11 mouse cellular contexts compared by ENCODE assay signal in the genomic region with DNA sequence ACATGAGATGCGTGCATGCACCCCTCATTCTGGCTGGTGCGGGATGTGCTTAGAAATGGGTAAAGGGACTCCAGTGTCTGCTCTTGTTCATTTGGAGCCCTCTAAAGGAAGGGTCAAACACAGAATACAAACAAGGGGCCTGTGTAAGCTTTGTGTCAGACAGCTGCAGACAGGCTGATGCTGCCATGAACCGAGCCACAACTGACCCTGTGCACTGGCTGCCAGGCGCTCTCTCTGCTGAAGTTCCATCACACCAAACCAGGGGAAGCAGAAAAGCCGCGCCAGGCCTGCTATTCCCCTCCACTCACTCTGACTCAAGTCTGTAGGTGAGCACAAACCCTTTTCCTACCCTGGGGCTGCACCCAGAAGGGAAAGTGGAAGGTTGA. TPM values are rescaled to one million over a fixed set of nuclear protein-coding genes. Genes with fewer than 3 reads are reported as not detected.
DNase-seq lines count a peak whose midpoint lies in the region; ATAC-seq and TF ChIP-seq lines count a peak whose summit lies in the region.
"Had no signal": no experiment of that assay in that cellular context is flagged by ENCODE, and none has a peak within 500 bp of the region (broad histone marks: within the 10 kb centered on the region; RNA-seq: fewer than 3 reads in every experiment).

No protein-coding gene starts in this region.

- H3K4me1 ChIP-seq in heart, embryonic 11.5 days (ENCODE audit: control insufficient read depth, insufficient read depth, low read length): peaks cover 43% of the 10 kb centered on the region
- H3K4me1 ChIP-seq in E14TG2a.4 (replicated peaks; ENCODE audit: low read depth, low read length): peaks cover 58% of the 10 kb centered on the region
- peaks cover 14% of the 10 kb centered on the region; the same call in 1 of the 2 replicates for H3K4me1 ChIP-seq in forebrain, embryonic 14.5 days (ENCODE audit: control insufficient read depth, insufficient read depth, low read length)
- H3K4me1 ChIP-seq in midbrain, embryonic 10.5 days: peaks cover 62% of the 10 kb centered on the region

- H3K27me3 ChIP-seq in heart, embryonic 11.5 days (ENCODE audit: control insufficient read depth, insufficient read depth, low read length): no peaks in the 10 kb centered on the region
- no peaks in the 10 kb centered on the region for H3K27me3 ChIP-seq in E14TG2a.4 (ENCODE audit: insufficient read depth, low read length)
- H3K27me3 ChIP-seq in forebrain, embryonic 14.5 days (replicated peaks; ENCODE audit: control insufficient read depth, insufficient read depth, low read length): no peaks in the 10 kb centered on the region
- no peaks in the 10 kb centered on the region for H3K27me3 ChIP-seq in midbrain, embryonic 10.5 days (ENCODE audit: low read depth, poor library complexity, severe bottlenecking)

- 69% methylated on average over 6 of the region's 6 CpGs for WGBS in heart, embryonic 11.5 days (ENCODE audit: insufficient replicate concordance)
- 43% methylated on average over 6 of the region's 6 CpGs for WGBS in forebrain, embryonic 14.5 days
- WGBS in midbrain, embryonic 10.5 days: 41% methylated on average over 6 of the region's 6 CpGs

- H3K9me3 ChIP-seq in heart, embryonic 11.5 days (replicated peaks; ENCODE audit: control insufficient read depth, low read length): no peaks in the 10 kb centered on the region
- H3K9me3 ChIP-seq in E14TG2a.4 (ENCODE audit: low read length): no peaks in the 10 kb centered on the region
- no peaks in the 10 kb centered on the region for H3K9me3 ChIP-seq in forebrain, embryonic 14.5 days (replicated peaks; ENCODE audit: control insufficient read depth, low read length)
- H3K9me3 ChIP-seq in midbrain, embryonic 10.5 days (replicated peaks): no peaks in the 10 kb centered on the region

- no peaks in the 10 kb centered on the region for H3K36me3 ChIP-seq in heart, embryonic 11.5 days (ENCODE audit: control insufficient read depth, insufficient read depth, low read length)
- peaks cover 3% of the 10 kb centered on the region; the same call in 1 of the 2 replicates for H3K36me3 ChIP-seq in E14TG2a.4 (ENCODE audit: insufficient read depth, low read length)
- H3K36me3 ChIP-seq in forebrain, embryonic 14.5 days (ENCODE audit: control insufficient read depth, insufficient read depth, low read length): no peaks in the 10 kb centered on the region
- H3K36me3 ChIP-seq in midbrain, embryonic 10.5 days: peaks cover 2% of the 10 kb centered on the region; the same call in 1 of the 2 replicates

- H3K9ac ChIP-seq in heart, embryonic 11.5 days (ENCODE audit: low read depth, low read length): no peak overlapping the region
- no peak overlapping the region for H3K9ac ChIP-seq in forebrain, embryonic 14.5 days (ENCODE audit: low read length)

- ATAC-seq in heart, embryonic 11.5 days (replicated peaks; ENCODE audit: insufficient number of reproducible peaks, low FRiP score, low TSS enrichment): no peak
- no peak for ATAC-seq in forebrain, embryonic 14.5 days

- no peak for TF ChIP-seq CTCF in E14TG2a.4 (conservative IDR thresholded peaks at IDR 0.05; ENCODE audit: low read length)

- 0 out of 2 replicates have a peak overlapping the region, but pooled peaks have one; percentile 6 for H3K4me2 ChIP-seq in heart, embryonic 11.5 days
- no peak overlapping the region for H3K4me2 ChIP-seq in forebrain, embryonic 14.5 days (ENCODE audit: low read length)

- DNase-seq in heart, adult 11 months: no peak
- no peak for DNase-seq in forebrain, embryonic 14.5 days (ENCODE audit: low spot score)
- peak; percentile 37 for DNase-seq in midbrain, embryonic 10.5 days (ENCODE audit: low spot score)
- no peak for DNase-seq in urinary bladder, postnatal 4 days (ENCODE audit: low spot score in 2 of 2)
- DNase-seq in cerebellum, postnatal 25 days: no peak
- no peak for DNase-seq in thymus, postnatal 25 days
- DNase-seq: B cell, adult 2 months; gastrocnemius, postnatal 25 days; kidney, adult 11 months had no signal

- H3K4me3 ChIP-seq in heart, embryonic 11.5 days (ENCODE audit: low read depth, low read length): no peak overlapping the region
- peak overlapping the region; percentile 41 for H3K4me3 ChIP-seq in E14TG2a.4 (replicated peaks; ENCODE audit: low read length)
- no peak overlapping the region for H3K4me3 ChIP-seq in forebrain, embryonic 14.5 days (ENCODE audit: low read depth, low read length)
- H3K4me3 ChIP-seq in midbrain, embryonic 10.5 days: peak overlapping the region; percentile 30; the same call in 1 of the 2 replicates

- peak overlapping the region; percentile 59 for H3K27ac ChIP-seq in heart, embryonic 11.5 days (ENCODE audit: low read depth, low read length)
- H3K27ac ChIP-seq in forebrain, embryonic 14.5 days (ENCODE audit: low read depth, low read length): peak overlapping the region; percentile 58; the same call in 1 of the 2 replicates
- H3K27ac ChIP-seq in midbrain, embryonic 10.5 days (replicated peaks): peak overlapping the region; percentile 89

RNA-seq across cellular contexts. Expression of a gene that starts 29.3 kb away (rescaled TPM):
- 19.8 and 22.0 TPM in 2 replicates for polyA plus RNA-seq in heart, embryonic 11.5 days (2014; fragmentation: Nextera tagmentation; extraction: Ambion mirVana)
- 10.2 and 11.3 TPM in 2 replicates for polyA plus RNA-seq in forebrain, embryonic 14.5 days (2014; fragmentation: Nextera tagmentation; extraction: Ambion mirVana)
- 11.4 and 14.1 TPM in 2 replicates for polyA plus RNA-seq in midbrain, embryonic 10.5 days (2016; fragmentation: Nextera tagmentation; extraction: Ambion mirVana)

RNA-seq across cellular contexts. Expression of a gene that starts 58.3 kb away (rescaled TPM):
- polyA plus RNA-seq in heart, embryonic 11.5 days (2014; fragmentation: Nextera tagmentation; extraction: Ambion mirVana): 28.4 and 31.1 TPM in 2 replicates
- 11.8 and 12.1 TPM in 2 replicates for polyA plus RNA-seq in forebrain, embryonic 14.5 days (2014; fragmentation: Nextera tagmentation; extraction: Ambion mirVana)
- polyA plus RNA-seq in midbrain, embryonic 10.5 days (2016; fragmentation: Nextera tagmentation; extraction: Ambion mirVana): 38.1 and 46.6 TPM in 2 replicates

Comparison
In these comparisons a context has a peak if more than half of its experiments do, and no peak if none do; other contexts are left out.
1. H3K4me3 ChIP-seq: peak in E14TG2a.4 (single experiment) and midbrain, embryonic 10.5 days (single experiment); none in heart, embryonic 11.5 days (single experiment) and forebrain, embryonic 14.5 days (single experiment).
2. Peak in every context shown above with its lines, with median percentiles within 50 percentile points of each other: H3K27ac ChIP-seq.